Mouse (Mus musculus) CD4-positive, CD25-positive, alpha-beta regulatory T cell (primary cell): ENCODE data around the gene Ctnnal1. TPM values are rescaled to one million over a fixed set of nuclear protein-coding genes. Genes with fewer than 3 reads are reported as not detected.

Experiments
- polyA plus RNA-seq: library from polyadenylated mRNA; unstranded; fragments of 100-300 nt; shearing (Covaris generic); gene quantifications from one replicate; pipeline ENCODE4 v1.2.1, GENCODE M21; 2017

The Ctnnal1 gene
- polyA plus RNA-seq, result 1.5 TPM

DNA sequence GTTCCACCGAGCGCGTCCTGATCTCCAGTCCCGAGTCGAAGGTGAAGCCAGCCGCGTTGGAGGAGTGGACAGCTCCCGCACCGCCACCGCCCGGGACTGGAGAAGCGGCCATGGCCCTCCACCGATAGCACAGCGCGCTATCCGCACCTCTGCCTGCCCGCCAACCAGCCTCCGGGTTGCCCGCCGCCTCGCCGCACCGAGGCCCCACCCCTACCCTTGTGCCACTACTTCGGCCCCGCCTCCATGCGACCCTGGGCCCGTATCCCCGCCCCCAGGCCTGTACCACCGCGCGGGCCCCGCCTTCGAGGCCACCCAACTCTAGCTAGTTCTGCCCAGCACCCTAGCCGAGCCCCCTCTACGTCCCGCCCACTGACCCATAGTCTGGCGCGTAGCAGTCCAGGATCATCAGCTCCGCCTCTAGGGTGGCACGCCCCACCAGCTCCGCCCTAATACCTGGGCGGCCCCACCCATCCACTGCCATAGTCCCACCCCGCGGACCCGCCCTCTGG is at the start of gene Ctnnal1:
Gene Ctnnal1, minus strand, starts transcription at position 186 of the 509 bp plus-strand sequence.

DNA sequence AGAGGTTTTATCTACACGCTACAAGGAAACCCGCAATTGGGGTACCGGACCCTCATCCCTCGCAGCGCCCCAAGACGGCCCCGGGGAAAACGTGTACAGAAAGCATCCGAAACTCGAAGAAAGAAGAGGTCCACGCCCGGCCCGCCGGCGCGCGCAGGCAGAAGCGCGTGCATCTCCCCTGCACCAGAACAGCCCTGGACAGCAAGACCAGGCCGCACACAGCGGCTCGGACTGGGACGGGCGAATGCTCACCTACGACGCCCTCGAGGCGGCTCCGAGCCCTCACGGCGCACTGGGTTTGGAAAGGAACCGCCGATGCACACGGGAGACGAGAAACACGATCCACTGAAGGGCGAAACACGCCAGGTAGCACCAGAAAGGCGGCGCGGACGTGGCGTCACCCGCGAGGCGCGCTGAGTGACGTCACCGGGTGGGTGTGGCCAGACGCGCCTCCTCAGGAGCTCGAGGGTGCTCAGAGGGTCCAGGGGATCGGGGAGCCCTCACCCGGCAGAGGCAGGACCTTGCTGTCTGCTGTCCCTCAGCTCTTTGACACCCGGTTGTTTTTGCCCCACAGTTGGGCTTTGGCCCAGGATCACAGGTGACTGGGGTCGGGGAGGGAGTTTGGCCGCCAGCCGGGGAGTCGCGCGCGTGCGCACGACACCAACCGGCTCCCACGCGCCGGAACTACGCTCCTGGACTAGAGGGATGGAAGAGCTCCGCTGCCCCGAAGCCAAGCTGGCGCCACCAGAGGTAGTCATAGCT is 62.9 kb downstream of the Ctnnal1 start, which contains the start of the genes Elp1 and Fam206a:
Gene Elp1, minus strand, starts transcription at position 425 of the 762 bp plus-strand sequence.
Gene Fam206a, plus strand, starts transcription at position 439 of the 762 bp plus-strand sequence.

Other genes starting within 250 kb of the Ctnnal1 start
- not detected for gene Gm26657, start 125.1 kb downstream of the Ctnnal1 start, polyA plus RNA-seq
- not detected for gene Actl7b, start 123.7 kb downstream of the Ctnnal1 start, polyA plus RNA-seq
- gene Actl7a, start 121.8 kb downstream of the Ctnnal1 start, polyA plus RNA-seq, result not detected
- 34.0 TPM for gene Elp1, start 62.9 kb downstream of the Ctnnal1 start, polyA plus RNA-seq
- 19.7 TPM for gene Fam206a, start 62.8 kb downstream of the Ctnnal1 start, polyA plus RNA-seq
- 15.1 TPM for gene Tmem245, start 82.2 kb upstream of the Ctnnal1 start, polyA plus RNA-seq
- not detected for gene Frrs1l, start 125.2 kb upstream of the Ctnnal1 start, polyA plus RNA-seq